Mouse (Mus musculus): Measurements from ENCODE around the gene Dvl2.

Gene Dvl2

DNA sequence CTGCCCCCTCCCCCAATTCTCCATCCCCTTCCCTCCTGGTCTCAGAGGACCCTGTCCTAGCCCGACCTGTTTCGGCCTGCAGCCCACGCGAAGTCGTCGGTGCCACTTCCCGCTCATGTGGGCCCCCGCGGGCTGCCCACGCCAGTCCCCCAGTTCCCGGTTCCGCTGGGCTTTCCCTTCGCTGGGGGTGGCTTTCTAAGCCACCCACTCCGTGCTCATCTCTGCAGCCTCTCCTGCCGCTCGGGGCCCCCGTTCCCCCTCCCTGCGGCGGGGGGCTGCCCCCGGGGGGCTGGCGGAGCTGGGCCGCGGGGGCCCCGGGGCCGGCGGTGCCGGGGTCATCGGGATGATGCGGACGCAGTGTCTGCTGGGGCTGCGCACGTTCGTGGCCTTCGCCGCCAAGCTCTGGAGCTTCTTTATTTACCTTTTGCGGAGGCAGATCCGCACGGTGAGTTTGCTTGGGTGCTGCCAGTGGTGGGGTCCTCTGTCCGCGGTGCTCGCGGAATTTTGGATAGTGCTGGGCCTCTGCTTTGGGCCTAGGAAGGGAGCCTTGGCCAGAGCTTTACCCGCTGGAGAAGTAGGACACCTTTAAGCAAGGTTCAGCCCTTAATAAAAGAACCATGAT, 19.1 kb upstream of the Dvl2 start, which contains the start of gene Ctdnep1:
Gene Ctdnep1 (plus strand): TSS at position 16 of the 622 bp plus-strand sequence.
- DNase-seq (ENCODE audit: low spot score in 2 of 2) = no peak

DNA sequence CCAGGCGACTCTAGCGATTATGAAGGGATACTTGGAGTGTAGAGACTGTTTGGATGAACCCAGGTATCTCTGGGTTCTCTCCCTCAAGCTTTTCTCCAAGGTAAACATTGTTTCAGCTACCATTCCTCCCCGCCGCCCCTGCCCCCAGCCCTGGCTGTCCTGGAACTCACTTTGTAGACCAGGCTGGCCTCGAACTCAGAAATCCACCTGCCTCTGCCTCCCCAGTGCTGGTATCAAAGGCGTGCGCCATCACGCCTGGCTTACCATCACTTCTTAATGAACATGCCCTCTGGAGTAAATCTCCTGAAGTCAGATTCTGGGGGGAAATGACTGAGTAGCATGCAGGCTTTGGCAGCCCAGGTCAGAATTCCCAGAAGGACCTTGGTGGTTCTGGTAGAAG, 18.2 kb upstream of the Dvl2 start, which contains the start of gene Elp5:
Gene Elp5 (minus strand): TSS at position 293 of the 400 bp plus-strand sequence.
- DNase-seq (ENCODE audit: low spot score in 2 of 2) = no peak

DNA sequence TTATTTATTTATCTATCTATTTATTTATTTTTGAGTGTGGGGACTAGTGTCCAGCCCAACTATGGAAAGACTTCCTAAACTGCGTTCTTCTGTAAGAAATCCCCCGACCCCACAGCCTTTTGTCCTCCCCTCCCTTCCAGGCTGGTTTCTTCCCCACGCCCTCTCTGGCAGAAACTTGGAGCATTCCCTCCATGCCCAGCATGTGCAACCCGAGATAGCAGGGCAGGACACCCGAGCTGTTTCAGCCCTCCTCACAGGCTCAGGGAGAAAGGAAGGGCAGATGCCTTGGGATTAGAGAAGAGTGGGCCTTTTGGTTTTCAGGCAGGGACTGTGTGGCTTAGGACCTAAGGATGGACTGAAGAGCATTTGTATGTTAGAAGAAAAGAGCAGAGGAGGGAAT, 17.5 kb upstream of the Dvl2 start:
- DNase-seq (ENCODE audit: low spot score in 2 of 2) = no peak

DNA sequence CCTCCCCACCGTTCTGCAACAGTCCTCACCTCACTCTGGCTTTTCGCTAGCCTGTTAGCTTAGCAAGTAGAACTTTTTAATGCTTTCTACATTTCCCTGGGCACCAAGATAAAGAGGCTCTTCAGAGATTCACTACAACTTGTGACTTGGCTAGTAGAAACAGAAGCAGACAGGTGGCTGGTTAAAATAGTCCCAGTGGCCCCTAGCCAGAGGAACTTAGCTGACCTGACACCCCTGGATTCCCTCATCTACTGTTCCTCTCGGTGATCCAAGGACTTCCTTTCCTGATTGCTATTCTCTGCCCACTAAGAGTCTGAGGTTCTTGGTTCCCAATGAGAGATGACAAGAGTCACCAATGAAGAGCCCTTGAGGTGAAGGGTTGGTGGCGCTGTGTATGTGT, 17.0 kb upstream of the Dvl2 start:
- DNase-seq (ENCODE audit: low spot score in 2 of 2) = no peak

DNA sequence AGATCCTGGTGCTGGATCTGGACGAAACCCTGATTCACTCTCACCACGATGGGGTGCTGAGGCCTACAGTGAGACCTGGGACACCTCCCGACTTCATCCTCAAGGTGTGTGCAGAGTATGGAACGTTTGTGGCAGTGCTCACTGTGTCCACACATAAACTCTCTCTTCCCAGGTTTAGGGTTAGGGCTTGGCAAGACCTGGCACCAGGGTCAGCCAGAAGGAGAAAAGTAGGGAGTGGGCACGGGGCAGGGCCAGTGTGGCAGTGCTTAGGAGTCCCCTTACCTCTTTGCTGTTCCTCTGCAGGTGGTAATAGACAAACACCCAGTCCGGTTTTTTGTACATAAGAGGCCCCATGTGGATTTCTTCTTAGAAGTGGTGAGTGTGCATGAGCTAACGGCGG, 16.0 kb upstream of the Dvl2 start:
- DNase-seq (ENCODE audit: low spot score in 2 of 2) = no peak

DNA sequence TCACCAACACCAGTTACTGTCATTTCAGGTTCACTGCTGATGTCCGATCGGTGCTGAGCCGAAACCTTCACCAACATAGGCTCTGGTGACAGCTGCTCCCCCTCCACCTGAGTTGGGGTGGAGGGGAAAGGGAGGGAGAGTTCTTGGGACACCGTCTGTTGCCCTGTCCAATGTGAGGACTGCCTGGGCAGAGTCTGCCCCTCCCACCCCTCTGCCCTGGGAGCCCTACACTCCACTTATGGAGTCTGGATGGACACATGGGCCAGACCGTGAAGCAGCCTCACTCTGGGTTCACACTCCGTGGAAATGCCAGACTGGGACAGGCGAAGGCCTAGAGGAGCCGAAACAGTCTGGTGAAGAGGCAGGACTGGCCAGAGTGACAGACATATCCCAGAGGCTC, 10.4 kb upstream of the Dvl2 start:
- no peak for DNase-seq (ENCODE audit: low spot score in 2 of 2)

DNA sequence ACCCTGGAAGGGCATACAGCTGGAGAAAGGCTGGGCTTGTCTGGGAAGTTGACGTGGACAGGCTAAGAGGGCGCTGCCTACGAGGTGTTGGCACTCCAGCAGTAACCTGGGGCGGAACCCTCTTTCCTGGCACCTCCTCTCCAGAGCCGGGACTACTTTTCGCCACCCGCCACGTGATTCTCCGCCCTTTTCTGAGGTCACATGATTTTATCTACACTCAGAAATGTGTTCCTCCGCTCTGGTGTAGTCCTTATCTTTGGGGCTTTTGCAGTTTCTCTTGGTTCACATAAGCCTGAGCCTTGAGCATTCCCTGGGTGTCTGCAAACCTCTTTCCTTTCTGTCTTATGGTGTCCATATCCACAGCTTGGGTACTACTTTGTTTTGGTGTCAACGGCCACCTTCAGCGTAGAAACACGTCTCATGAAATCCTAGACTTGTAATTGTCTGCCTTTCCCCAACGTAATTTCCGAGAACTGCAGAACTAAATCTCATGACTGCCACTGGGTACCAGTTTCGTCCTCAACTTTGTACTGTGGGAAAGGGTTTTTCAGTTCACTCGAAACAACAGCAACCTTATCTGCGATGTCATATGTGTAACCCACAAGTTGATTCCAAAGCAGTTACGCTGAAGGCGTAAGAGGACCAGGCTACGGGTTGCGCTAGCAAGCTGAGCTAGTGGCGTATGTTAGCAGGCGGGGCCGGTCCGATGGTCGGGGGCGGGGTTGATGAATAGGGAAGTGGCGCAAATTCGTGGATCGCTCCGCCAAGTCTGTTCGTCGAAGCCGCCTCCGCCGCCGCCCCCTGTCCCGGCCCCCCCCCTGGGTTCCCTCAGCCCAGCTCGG, 9.3 kb upstream of the Dvl2 start, which contains the start of gene Gabarap:
Gene Gabarap (plus strand): TSS at position 294 of the 842 bp plus-strand sequence.
- peak; percentile 91 to 93 for DNase-seq (ENCODE audit: low spot score in 2 of 2)

DNA sequence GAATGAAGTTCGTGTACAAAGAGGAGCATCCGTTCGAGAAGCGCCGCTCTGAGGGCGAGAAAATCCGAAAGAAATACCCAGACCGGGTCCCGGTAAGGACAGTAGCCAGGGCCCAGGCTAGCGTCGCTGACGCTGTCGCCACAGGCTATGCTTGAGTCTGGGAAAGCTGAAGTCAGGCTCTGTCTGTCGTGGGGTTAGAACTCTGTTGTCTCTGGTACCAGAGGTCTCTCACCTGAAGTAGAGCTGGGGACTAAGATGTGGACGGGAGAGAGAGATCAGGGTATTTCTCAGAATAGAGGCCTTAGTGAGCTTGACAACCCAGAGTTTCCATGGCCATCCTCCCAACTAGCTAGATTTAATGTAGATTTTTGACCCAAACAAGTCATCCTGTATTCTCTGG, 8.7 kb upstream of the Dvl2 start:
- DNase-seq (ENCODE audit: low spot score in 2 of 2) = no peak

DNA sequence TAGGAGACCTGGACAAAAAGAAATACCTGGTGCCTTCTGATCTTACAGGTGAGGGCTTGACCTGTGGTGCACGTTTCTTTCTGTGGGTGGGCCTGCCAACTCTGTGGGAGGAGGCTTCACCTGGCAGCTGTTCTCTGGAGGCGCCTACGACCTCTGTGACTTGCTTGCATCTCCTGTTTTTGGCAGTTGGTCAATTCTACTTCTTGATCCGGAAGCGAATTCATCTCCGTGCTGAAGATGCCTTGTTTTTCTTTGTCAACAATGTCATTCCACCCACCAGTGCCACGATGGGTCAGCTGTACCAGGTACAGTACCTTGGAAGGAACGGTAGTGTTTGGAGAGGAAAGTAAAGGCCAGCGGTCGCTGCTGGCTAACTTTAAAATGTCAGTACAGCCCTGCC, 8.0 kb upstream of the Dvl2 start:
- no peak for DNase-seq (ENCODE audit: low spot score in 2 of 2)

DNA sequence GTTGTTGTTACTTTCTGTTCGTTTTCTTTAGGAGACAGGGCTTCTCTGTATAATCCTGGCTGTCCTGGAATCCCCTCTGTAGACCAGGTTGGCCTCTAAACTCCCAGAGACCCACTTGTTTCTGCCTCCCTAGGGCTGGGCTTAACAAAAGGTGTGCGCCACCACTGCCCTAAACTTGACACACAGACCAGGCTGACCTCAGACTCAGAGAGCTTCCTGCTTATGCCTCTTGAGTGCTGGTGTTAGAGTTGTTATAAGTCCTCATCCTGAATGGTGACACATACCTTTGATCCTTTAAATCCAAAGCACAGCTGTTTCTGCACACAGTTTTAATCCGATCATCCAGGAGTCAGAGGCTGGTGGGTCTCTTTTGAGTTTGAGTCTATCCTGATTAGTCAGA, 7.5 kb upstream of the Dvl2 start:
- DNase-seq (ENCODE audit: low spot score in 2 of 2) = no peak

DNA sequence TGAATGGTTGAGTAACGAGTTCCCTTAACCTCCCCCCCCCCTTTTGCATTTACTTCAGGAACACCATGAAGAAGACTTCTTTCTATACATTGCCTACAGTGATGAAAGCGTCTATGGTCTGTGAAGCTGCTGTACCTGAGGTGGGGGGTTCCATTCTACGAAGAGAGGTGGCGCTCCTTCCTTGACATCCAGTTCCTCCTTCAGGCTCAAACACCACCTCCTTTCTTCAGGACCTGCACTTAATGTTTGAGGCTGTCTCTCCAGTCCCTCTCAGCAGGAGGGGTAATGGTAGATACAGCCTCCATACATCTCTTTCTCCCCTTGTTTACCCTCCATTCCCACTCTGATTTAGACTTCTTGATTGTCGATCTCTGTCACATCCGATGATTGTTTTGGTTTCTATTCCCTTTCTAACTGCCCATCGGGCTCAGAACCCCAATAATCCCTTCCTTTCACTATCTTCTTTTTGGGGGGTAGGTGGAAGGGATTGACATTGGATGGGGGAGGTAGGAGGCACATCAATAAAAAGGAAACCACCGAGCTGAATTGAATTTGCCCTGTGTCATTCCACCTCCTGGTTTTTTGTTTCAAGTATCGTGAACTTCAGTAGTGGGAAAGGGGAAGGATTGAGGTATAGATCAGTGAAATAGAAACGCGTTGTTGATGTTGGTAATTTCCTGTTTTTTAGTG, 5.8 kb upstream of the Dvl2 start:
- no peak for DNase-seq (ENCODE audit: low spot score in 2 of 2)

DNA sequence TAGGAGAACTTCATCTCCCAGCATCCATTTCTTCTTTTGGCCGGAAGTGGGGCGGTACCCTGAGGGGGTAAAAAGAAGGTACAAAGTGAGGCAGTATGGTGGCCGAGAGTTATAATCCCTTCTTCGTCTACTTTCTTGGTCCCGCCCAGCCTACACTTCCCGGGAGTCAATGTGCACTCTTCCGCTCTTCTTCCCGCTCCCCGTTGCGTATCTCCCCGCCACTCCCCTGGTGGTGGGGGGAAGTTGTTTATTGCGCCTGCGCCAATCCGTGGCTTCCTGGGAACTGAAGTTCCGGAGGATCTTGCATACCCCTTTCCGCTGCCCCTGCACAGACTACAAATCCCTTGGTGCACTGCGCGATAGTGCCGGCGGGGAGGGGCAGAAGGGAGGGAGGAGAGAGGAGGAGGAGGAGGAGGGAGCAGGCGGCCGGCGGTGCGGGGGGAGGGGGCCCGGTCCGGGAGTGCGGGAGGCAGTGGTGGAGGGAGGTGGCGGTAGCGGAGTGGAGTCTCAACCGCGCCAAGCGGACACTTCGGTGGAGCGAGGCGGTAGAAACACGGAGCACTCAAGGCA, 4.9 kb upstream of the Dvl2 start, which contains the start of gene Phf23:
Gene Phf23 (plus strand): TSS at position 387 of the 570 bp plus-strand sequence.
- DNase-seq (ENCODE audit: low spot score in 2 of 2) = peak; percentile 87 to 98

DNA sequence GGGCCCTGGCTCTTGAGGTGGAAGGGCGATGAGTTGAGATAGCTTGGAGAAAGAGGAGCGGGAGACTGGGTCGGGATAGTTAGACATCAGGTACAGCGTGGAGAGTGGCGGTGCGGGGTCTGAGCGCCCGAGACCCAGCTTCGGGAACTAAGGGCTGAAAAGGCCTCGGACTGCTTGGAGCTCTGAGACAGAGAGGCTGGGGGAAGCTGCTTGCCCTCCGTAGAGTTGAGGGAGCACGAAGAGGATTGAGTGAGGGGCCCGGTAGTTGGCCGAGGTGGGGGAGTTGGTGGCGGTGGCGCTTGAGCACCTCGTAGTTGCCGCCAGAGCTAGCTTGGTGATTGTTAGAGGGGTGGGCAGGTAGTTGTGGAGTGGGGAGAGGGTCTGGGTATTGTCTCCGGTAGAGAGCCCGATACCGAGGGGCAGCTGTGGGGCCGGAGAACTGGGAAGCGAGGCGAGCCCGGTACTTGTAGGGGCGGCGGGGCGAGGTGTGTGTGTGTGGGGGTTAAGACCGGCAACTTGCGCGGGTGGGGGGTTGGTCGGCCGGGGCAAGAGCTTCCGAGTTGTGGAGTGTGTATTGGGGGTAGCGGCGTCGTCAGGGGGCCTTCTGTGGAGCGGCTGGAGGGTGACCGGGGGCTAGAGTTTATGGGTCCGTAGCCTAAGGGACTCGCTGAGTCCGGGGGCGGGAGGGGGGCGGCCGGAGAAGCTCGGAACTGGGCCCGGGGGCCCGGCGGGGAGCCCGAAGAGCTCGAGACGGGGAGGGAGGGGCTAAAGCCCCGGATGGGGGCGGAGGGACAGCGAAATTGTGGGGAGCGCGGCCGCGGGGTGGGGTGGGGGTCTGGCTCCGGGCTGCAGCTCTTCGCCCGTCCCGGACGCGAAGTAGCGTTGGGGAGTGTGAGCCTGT, 4.0 kb upstream of the Dvl2 start:
- peak in 1 of 2 experiments; percentile 56 for DNase-seq (ENCODE audit: low spot score in 2 of 2)

DNA sequence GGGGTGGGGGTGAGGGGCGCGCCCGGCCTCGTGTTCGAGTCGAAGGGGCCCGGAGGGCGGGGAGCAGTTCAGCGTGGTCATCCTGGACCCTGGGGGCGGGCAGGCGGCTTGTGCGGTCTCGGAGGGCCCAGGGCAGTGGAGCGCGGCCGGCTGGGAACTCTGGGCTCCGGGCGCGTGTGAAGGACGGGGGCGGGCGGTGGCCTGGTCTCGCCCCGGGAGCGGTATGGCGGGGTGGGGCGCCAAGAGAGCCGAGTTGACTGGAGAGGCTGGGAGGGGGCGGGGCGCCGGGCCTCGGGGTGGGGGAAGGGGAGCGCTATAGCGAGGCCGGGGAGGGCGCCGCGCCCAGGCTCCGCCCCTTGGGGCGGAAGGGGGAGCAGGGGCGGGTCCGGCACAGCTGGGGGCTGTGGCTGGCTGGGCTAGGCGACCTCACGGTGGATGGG, 3.3 kb upstream of the Dvl2 start:
- peak; percentile 85 to 88 for DNase-seq (ENCODE audit: low spot score in 2 of 2)

DNA sequence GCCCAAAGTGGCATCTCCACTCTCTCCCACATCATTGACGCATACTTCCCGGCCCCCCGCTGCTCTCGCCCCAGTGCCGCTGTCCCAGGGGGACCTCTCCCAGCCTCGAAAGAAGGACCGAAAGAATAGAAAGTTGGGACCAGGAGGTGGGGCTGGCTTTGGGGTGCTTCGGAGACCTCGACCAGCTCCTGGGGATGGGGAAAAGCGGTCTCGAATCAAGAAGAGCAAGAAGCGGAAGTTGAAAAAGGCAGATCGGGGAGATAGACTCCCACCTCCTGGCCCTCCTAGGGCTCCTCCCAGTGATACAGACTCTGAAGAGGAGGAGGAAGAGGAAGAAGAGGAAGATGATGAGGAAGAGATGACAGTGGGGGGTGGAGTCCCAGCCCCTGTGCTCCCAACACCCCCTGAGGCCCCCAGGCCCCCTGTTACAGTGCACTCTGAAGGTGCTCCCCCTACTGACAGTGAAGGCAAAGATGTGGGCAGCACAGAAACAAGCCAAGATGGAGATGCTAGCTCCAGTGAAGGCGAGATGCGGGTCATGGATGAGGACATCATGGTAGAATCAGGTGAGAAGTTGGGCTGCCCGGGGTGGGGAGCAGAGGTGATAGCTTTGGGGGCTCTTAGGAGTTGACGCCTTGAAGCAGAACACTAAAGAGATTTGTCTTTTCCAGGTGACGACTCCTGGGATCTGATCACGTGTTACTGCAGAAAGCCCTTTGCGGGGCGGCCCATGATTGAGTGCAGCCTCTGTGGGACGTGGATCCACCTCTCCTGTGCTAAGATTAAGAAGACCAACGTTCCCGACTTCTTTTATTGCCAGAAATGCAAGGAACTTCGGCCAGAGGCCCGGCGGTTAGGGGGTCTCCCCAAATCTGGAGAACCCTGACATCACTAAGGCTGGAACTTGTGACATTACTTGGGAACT, 1.6 kb upstream of the Dvl2 start:
- no peak for DNase-seq (ENCODE audit: low spot score in 2 of 2)

DNA sequence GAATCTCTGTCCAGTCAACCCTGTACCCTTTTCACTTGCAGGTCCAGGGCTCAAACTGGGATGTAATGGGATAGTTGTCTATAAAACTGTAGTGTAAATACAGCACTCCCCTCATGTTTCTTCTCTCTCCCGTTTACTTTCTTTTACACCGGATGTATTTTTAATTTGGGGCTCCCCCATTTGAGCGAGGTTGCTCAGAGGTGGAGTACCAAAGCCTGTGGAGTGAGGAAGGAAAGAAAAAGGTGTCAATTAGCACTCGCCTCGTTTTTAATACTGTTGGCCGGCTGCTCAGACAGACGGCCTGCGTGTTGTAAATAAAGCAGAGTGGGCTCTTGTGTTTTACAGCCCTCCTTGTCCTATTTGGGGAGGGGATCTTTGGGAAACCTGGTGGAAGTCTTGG, 729 bp upstream of the Dvl2 start:
- DNase-seq (ENCODE audit: low spot score in 2 of 2) = no peak

DNA sequence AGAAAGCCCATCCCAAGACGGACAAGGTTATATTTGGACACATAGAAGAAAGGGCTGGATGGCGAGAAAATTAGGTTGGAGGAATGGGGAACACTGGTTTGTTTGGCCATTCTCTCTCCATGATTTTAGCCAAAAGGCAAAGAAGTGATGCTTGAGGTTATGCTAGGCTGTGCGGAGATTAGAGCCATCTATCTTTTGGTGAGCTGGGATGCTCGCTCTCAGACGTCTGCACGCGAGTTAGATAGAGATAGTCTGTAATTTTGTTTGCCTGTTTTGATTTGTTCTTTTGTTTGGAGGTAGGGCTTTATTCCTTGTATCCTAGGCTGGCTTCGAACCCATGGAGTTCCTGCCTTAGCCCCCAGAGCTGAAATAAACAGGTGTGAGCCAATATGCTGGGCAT, 764 bp downstream of the Dvl2 start:
- DNase-seq (ENCODE audit: low spot score in 2 of 2) = no peak

DNA sequence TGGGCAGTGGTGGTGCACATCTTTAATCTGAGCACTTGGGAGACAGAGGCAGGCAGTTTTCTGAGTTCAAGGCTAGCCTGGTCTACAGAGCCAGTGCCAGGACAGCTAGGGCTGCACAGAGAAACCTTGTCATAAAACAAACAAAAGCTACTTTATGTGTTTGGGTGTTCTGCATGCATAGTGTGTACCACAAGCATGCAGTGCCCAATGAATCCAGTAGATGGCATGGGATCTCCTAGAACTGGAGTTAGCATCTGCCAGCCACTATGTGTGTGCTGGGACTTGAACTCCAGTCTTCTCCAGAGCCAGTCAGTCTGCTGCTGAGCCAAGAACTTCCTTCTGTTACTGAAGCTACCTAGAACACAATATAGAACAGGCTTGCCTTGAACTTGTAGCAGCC, 1.5 kb downstream of the Dvl2 start:
- DNase-seq (ENCODE audit: low spot score in 2 of 2) = no peak

DNA sequence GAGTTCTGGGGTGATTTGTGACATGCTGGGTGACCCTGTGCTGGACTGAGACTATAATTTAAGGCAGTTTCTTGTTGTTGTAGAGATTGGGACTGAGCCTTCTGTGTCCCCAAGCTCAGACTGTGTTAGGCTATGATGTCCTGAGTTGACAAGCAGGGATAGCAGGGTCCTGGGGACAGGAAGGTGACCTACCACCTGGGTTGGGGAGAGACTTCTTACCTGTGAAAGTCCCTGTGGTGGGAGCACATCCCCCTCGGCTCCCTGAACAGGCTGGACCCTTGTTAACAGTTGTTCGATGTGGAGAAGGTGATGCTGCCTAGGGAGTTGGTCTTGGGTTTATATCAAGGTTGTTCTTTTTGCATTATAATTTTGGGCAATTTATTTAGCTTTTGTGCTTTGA, 2.1 kb downstream of the Dvl2 start:
- DNase-seq (ENCODE audit: low spot score in 2 of 2) = no peak

DNA sequence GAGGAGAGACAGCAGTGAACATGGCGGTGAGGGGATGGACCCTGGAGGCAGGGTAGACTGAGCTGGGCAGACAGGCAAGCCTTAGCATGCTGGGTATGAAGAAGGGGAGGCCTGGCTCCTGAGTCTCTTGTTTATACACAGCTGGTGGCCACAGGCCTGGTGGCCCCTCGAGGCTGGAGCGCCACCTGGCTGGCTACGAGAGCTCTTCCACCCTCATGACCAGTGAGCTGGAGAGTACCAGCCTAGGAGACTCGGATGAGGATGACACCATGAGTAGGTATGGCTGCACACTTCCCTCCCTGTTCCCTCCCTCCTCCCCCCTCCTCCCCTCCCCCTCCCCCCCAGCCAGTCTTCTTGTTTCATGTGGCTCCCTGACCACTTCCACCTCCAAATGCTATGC, 5.1 kb downstream of the Dvl2 start:
- no peak for DNase-seq (ENCODE audit: low spot score in 2 of 2)
